Mouse (Mus musculus) kidney, postnatal 0 days (tissue): Measurements from ENCODE around the gene Aff4. TPM values are rescaled to one million over a fixed set of nuclear protein-coding genes. Genes with fewer than 3 reads are reported as not detected.
"Not testable (repeated sequence)": the region's sequence is repeated elsewhere in the genome, so short reads cannot be mapped to it uniquely, and the experiment has no call there.

Source experiments
- ATAC-seq: fragments of 200-750 bp; cut with Nextera tagmentation; replicated peaks from 2 replicates; pipeline ENCODE4 v1.8.0; 2017; ENCODE audit warnings: low read depth, moderate number of reproducible peaks, moderate TSS enrichment, moderate library complexity; ENCODE audit not compliant: low FRiP score
- DNase-seq: peaks from one replicate; pipeline ENCODE4 v3.0.0-alpha.2; 2016; ENCODE audit warnings: low spot score
- H3K27ac ChIP-seq: fragments of 300-500 bp; sonication (generic); 2 replicates; pipeline ENCODE4 v1.5.1; 2014; ENCODE audit warnings: mild to moderate bottlenecking
- H3K27me3 ChIP-seq: fragments of 300-500 bp; sonication (generic); 2 replicates; pipeline ENCODE4 v1.6.1; 2014; ENCODE audit warnings: low read length, mixed read lengths; ENCODE audit not compliant: insufficient read depth
- H3K36me3 ChIP-seq: fragments of 300-500 bp; sonication (generic); 2 replicates; pipeline ENCODE4 v1.6.1; 2014; ENCODE audit warnings: low read length, mixed read lengths; ENCODE audit not compliant: insufficient read depth
- H3K4me1 ChIP-seq: fragments of 300-500 bp; sonication (generic); replicated peaks from 2 replicates; pipeline ENCODE4 v1.6.1; 2014; ENCODE audit warnings: antibody characterized with exemption, low read length, mixed read lengths; ENCODE audit not compliant: insufficient read depth
- H3K4me2 ChIP-seq: fragments of 300-500 bp; sonication (generic); 2 replicates; pipeline ENCODE4 v1.6.1; 2014; ENCODE audit warnings: mild to moderate bottlenecking, low read length, moderate library complexity, mixed read lengths
- H3K4me3 ChIP-seq: fragments of 300-500 bp; sonication (generic); replicated peaks from 2 replicates; pipeline ENCODE4 v1.5.1; 2014; ENCODE audit warnings: low read depth, low read length
- H3K9ac ChIP-seq: fragments of 300-500 bp; sonication (generic); 2 replicates; pipeline ENCODE4 v1.6.1; 2014; ENCODE audit warnings: low read depth, low read length
- H3K9me3 ChIP-seq: fragments of 300-500 bp; sonication (generic); replicated peaks from 2 replicates; pipeline ENCODE4 v1.6.1; 2016; ENCODE audit warnings: low read length, inconsistent platforms, mixed read lengths
- CTCF ChIP-seq: IDR thresholded peaks from 2 replicates; pipeline ENCODE4 v1.5.1; 2016; ENCODE audit warnings: antibody characterized with exemption, low read depth, mild to moderate bottlenecking, moderate library complexity
- WGBS: fragments of 180-500 bp; shearing (Covaris S2); extraction: QIAGEN DNeasy Blood & Tissue Kit; methylation state at CpG from one replicate; pipeline ENCODE4 v1.1.7; 2014; 5-methylcytosine and 5-hydroxymethylcytosine counted together
- polyA plus RNA-seq: library from polyadenylated mRNA; unstranded; fragments of >200 nt; fragmentation: Nextera tagmentation; extraction: Ambion mirVana; gene quantifications from 2 replicates; pipeline ENCODE4 v1.2.1, GENCODE M21; 2015

Aff4 gene
- polyA plus RNA-seq, 1 experiment from 2014 or later: 33.9 TPM

DNA sequence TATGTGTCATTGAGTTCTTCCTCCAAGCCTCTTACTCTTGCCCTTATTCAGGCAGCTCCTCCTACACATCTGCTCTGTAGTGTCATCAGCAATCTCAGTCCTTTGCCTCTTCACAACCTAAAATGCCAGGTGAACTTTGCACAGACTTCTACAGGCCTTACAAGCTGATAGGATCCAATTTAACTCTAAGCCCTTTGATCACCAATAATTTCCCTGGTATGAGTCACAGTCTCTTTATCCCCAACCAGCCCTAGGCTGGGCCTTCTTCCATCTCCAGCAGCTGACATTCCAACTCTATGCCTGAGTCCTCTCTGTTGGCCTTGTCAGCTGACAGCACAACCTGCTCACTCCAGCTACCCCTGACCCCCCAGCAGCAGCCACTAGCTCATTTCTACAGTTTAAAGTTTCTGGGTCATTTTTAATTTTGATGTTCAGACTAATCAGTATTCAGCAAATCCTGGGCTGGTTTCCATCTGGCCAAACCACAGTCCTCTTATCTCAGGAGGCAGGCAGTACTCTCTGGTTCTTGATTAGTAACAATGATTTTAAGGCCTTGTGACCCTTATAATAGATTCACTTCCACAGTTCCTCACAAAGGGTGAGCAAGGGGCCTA lies 42.3 kb upstream of the Aff4 start:
- H3K9ac ChIP-seq: no peak overlapping the region
- TF ChIP-seq CTCF: no peak
- H3K27me3 ChIP-seq: no peaks in the 10 kb centered on the region
- no peaks in the 10 kb centered on the region for H3K9me3 ChIP-seq
- peak; percentile 87 for ATAC-seq
- H3K27ac ChIP-seq: peak overlapping the region; percentile 91
- H3K4me1 ChIP-seq: peaks cover 8% of the 10 kb centered on the region
- H3K36me3 ChIP-seq: no peaks in the 10 kb centered on the region
- no peak overlapping the region for H3K4me2 ChIP-seq
- DNase-seq: peak; percentile 84
- H3K4me3 ChIP-seq: no peak overlapping the region

DNA sequence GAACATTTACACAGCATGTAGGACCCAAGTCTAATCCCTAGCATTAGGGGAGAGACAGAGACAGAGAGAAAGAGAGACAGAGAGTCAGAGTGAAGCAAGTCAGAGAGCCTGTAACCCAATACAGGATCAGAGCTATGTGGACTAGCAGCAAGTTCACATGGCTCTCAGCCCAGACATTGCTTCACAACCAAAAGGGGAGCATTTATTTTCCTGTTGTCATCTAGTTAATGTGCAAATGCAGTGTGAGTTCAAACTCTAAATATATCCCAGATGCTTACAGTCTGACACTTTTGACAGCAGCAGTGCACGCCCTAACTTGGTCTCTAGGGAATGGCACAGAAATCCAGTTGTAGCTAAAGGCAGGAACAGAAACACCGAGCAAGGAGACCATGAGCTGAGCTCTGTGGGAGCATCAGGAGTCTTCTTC lies 41.7 kb upstream of the Aff4 start:
- WGBS: 32% methylated on average over 2 of the region's 2 CpGs

DNA sequence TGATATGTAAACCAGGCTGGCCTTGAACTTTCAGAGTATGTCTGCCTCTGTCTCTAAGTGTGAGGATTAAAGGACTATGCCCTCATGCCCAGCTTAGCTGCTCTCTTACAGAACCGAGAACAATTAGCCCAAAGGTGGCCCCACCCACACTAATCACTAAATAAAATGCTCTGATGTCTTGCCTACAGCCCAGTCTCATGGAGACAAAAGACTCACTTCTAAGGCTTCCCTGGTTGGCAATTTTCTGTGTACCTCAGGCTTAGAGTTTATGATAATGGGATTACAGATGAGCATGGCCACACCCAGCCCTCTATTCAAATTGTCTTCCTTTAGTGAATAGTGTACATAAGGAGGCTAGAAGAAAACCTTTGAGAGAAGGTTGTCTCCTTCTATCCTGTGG lies 39.2 kb upstream of the Aff4 start:
- H3K27ac ChIP-seq: no peak overlapping the region

More for the DNA sequence above, 41.7 kb upstream of the Aff4 start:
- peak; percentile 95 for DNase-seq
- peak overlapping the region; percentile 91 for H3K27ac ChIP-seq
- H3K4me2 ChIP-seq: no peak overlapping the region
- no peak overlapping the region for H3K9ac ChIP-seq
- no peaks in the 10 kb centered on the region for H3K27me3 ChIP-seq
- H3K36me3 ChIP-seq: no peaks in the 10 kb centered on the region
- no peaks in the 10 kb centered on the region for H3K9me3 ChIP-seq
- peak; percentile 72; the same call in 1 of the 2 replicates for ATAC-seq
- H3K4me3 ChIP-seq: no peak overlapping the region
- peaks cover 8% of the 10 kb centered on the region for H3K4me1 ChIP-seq
- TF ChIP-seq CTCF: no peak

DNA sequence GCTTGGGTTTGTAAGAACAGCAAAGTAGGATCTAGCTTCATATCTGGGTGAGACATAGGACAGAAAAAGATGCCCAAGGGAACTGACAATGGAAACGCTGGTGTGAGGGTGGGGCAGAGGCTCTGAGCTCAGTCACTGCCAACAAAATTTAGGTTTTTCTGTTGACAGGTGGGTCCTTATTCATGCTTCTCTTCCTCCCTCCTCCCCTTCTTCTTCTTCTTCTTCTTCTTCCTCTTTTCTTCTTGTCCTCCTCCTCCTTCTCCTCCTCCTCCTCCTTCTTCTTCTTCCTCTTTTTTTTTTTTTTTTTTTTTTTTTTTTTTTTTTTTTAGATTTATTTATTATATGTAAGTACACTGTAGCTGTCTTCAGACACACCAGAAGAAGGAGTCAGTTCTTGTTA lies 37.8 kb upstream of the Aff4 start:
- H3K4me2 ChIP-seq, H3K4me1 ChIP-seq, H3K9me3 ChIP-seq, H3K36me3 ChIP-seq, H3K27me3 ChIP-seq, ATAC-seq, H3K27ac ChIP-seq, H3K9ac ChIP-seq, DNase-seq, H3K4me3 ChIP-seq: not testable (repeated sequence)
- WGBS: 88% methylated on average over 1 of the region's 1 CpGs

More for the DNA sequence above, 39.2 kb upstream of the Aff4 start:
- Histone ChIP-seq H3K4me2 (no peak overlapping the region), H3K36me3 (no peaks in the 10 kb centered on the region), H3K9ac (no peak overlapping the region), H3K4me1 (peaks cover 8% of the 10 kb centered on the region), H3K4me3 (no peak overlapping the region), H3K27me3 (no peaks in the 10 kb centered on the region), H3K9me3 (no peaks in the 10 kb centered on the region)
- DNase-seq (no peak), ATAC-seq (no peak)
- 53% methylated on average over 1 of the region's 1 CpGs for WGBS
- no peak for TF ChIP-seq CTCF

DNA sequence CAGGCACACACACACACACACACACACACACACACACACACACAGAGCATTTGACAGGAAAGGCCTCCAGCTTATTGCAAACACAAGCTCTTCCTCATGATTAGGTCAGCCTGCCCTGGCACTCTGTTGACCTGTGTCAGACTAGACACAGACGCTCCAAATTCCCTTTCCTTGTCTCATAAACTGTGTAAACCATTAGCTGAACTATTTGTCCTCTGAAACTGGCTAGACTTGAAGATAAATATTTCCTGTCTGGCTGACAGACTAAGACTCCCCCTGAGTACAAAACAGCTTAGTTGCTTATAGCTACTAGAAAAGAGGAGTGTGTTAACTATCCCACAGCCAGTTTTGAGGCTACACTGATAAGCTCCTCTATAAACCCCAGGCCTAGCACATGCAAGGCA lies 35.9 kb upstream of the Aff4 start:
- no peak; the same call in 1 of the 2 replicates for ATAC-seq

DNA sequence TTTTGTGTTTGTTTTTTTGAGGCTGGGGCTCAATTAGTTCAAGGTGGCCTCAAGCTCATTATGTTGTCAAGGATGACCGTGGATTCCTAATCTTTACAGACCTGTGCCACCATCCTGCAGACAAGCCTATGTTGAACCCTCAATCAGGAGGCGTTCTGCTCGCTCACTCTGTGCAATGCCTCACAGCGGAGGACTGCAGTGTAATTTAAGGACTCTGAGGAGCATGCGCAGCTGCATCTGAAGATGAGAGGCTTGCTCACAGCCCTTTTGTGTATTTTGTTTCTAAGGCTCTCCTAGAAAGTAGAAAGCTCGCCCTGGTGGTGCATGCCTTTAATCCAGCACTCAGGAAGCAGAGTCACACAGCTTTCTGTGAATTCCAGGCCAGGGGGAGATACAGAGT lies 33.6 kb upstream of the Aff4 start:
- Histone ChIP-seq H3K4me3 (no peak overlapping the region), H3K36me3 (no peaks in the 10 kb centered on the region), H3K4me2 (no peak overlapping the region), H3K4me1 (no peaks in the 10 kb centered on the region), H3K9ac (no peak overlapping the region), H3K27me3 (no peaks in the 10 kb centered on the region), H3K9me3 (no peaks in the 10 kb centered on the region), H3K27ac (no peak overlapping the region)
- no peak for ATAC-seq
- TF ChIP-seq CTCF: no peak
- DNase-seq: no peak
- WGBS: 40% methylated on average over 6 of the region's 6 CpGs

More for the DNA sequence above, 35.9 kb upstream of the Aff4 start:
- H3K27me3 ChIP-seq: no peaks in the 10 kb centered on the region
- no peak overlapping the region for H3K4me3 ChIP-seq
- H3K9ac ChIP-seq: no peak overlapping the region
- no peak overlapping the region for H3K27ac ChIP-seq
- no peak for TF ChIP-seq CTCF
- no peaks in the 10 kb centered on the region for H3K9me3 ChIP-seq
- whole genome bisulfite sequencing: 9% methylated on average over 1 of the region's 1 CpGs
- DNase-seq: peak; percentile 87
- no peaks in the 10 kb centered on the region for H3K4me1 ChIP-seq
- H3K36me3 ChIP-seq: no peaks in the 10 kb centered on the region
- no peak overlapping the region for H3K4me2 ChIP-seq

DNA sequence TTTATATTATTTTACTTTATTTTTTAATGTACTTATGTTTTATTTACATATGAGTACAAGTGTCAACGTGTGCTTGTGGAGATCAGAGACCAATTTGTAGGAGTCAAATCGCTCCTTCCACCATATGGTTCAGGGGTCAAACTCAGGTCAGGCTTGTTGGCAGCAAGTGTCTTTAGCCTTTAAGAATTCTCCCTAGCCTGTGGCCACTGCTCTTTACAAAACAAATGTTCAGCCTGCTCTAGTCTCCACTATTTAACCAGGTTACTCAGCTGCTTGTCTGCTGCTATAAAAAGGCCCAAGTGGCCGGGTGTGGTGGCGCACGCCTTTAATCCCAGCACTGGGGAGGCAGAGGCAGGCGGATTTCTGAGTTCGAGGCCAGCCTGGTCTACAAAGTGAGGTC lies 32.6 kb upstream of the Aff4 start:
- ATAC-seq: no peak
- no peak for TF ChIP-seq CTCF

DNA sequence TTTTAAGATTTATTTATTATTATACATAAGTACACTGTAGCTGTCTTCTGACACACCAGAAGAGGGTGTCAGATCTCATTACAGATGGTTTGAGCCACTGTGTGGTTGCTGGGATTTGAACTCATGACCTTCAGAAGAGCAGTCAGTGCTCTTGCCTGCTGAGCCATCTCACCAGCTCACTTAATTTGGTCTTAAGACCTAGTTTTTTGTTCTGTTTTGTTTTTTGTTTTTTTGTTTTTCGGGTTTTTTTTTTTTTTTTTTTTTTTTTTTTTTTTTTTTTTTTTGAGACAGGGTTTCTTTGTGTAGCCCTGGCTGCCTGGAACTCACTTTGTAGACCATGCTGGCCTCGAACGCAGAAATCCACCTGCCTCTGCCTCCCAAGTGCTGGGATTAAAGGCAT lies 32.1 kb upstream of the Aff4 start:
- not testable (repeated sequence) for H3K27me3 ChIP-seq, H3K9ac ChIP-seq, H3K4me1 ChIP-seq, H3K4me2 ChIP-seq, ATAC-seq, H3K36me3 ChIP-seq, H3K27ac ChIP-seq, DNase-seq, H3K4me3 ChIP-seq, H3K9me3 ChIP-seq
- 100% methylated on average over 3 of the region's 3 CpGs for WGBS

More for the DNA sequence above, 32.6 kb upstream of the Aff4 start:
- no peak overlapping the region for H3K4me2 ChIP-seq
- no peak for DNase-seq
- WGBS: 72% methylated on average over 7 of the region's 7 CpGs
- no peaks in the 10 kb centered on the region for H3K4me1 ChIP-seq
- H3K9ac ChIP-seq: no peak overlapping the region
- no peak overlapping the region for H3K27ac ChIP-seq
- H3K27me3 ChIP-seq: no peaks in the 10 kb centered on the region
- no peaks in the 10 kb centered on the region for H3K36me3 ChIP-seq
- no peak overlapping the region for H3K4me3 ChIP-seq
- no peaks in the 10 kb centered on the region for H3K9me3 ChIP-seq

DNA sequence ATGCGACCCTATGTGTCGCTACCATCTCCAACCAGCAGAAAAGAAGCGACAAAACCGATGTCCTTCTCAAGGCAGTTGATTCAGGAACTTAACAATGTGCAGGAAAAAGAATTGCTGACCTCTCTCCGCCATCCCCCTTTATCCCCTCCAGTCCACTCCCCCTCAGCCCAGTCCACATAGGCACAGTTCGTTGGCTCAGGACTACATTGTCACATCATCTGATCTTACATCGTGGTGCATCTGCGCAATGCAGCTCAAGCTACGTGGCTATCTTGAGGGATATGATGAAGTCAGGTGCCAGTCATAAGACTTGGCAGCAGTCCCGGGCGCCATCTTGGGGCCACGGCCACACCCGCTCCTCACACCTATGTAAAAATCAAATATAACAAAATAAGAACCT lies 30.8 kb upstream of the Aff4 start:
- H3K4me2 ChIP-seq, H3K27ac ChIP-seq, H3K9ac ChIP-seq, H3K9me3 ChIP-seq, H3K4me1 ChIP-seq, DNase-seq, ATAC-seq, H3K36me3 ChIP-seq, H3K27me3 ChIP-seq, H3K4me3 ChIP-seq: not testable (repeated sequence)
- WGBS: 91% methylated on average over 13 of the region's 13 CpGs
